Mouse (Mus musculus) urinary bladder, postnatal 14 days (tissue): ENCODE measurements around the gene Gm20388.

Source experiments
- DNase-seq: peaks from one replicate; pipeline ENCODE4 v3.0.0; 2021; ENCODE audit warnings: low spot score

Gm20388 gene

DNA sequence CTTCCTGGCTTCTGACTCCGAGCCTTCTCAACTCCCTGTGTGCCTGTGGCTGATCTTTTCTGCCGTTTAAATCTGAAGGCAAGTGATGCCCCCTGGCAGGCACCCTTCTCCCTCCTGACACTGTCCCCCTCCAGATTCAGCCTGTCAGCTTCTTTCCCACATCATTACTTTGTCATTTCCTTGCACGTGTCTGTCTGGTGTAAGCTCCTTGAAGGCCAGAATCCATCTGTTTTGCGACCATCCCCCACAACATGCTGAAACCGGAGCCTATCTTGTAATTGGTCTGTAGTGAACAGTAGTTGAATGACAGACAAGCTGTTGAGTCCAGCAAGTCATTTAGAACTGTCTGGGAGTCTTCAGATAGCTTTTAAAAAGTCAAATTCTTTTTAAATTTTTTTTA, 134.8 kb downstream of the Gm20388 start:
- no peak for DNase-seq

DNA sequence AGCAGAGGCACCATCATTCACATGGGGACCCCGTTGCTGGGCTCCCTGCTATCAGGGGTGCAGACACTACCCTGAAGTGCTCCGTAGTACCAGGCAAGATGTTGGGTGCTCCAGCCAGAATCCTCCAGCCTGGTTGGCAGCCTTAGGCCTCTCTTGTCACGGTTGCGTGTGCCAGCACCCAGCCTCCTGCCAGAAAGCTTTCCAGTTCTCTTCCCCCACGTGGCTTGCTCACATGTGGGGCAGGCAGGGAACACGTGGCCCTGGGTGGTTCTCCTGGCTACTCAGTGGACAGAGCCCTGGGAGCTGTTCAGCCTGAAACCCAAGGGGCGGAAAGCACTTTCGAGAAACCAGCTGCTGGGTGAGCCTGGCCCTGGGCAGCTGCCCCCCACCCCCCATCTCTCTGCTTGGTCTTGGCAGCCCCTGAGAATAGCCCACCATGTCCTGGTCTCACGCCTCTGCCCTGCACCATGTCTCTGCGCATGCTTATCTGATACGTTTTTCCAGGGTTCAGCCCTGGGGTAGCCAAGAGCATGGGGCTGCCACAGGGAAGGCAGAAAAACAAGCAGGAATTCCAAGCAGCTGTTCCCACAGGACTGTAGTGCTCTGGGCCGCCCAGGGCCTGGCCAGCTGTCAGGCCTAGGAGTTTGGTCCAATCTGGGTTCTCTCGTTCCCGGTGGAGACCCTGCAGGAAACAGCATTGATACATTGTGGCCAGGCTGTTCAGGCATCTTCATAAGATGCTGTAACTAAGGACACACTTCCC, 135.8 kb downstream of the Gm20388 start:
- peak; percentile 87 for DNase-seq

DNA sequence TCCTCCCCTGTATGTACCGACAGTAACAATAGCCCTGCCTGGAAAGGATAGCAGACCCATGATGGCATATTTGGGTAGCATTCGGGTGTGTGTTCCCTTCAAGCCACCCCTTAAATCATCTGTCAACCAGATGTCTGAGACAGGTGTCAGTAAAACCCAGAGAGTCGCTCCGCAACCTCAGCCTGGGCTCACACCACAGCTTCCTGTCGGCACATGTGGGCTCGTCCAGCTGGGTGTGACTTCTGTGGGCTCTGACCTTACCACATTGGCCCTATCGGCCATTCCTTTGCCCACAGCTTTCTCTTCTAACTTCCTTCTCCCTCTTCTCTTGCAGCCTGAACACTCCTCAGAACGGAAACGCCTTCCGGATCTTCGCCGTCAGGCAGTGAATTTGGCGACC, 139.3 kb downstream of the Gm20388 start:
- DNase-seq = no peak

DNA sequence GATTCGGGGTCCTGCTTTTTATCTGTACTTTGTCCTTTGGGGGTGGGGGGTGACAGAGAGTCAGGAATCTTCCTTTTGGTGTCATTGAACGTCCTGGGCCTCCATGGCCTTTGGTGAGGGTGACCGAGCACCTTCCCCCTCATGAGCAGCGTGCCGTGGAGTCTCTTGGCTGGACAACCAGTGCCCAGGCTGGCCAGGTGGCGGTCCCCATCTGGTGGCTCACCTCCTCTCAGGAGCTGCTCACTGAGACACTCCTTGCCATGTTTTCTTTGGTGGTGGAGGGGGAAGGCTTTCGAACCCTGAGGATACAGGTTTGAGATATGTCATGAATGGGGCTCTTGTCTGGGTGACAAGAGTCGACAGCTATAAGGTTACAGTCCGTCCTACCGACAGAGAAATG, 139.7 kb downstream of the Gm20388 start:
- DNase-seq = no peak

DNA sequence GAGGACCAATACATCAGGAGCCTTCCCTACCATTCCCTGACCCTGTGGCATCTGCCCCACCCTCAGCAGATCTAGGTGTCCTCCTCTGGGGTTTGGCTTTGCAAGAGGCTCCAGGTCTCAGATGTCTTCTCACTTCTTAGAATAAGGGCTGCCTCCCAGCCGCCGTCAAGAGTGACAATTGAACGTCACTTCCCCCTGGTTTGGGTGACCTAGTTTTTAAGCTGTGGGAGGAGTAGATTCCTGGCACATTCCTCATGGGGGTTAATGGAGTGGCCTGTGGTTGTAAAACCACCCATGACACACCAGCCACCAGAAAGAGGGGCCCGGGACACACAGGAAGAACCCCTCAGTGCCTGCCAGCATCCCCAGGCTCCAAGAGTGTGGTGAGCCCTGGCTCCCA, 140.4 kb downstream of the Gm20388 start:
- DNase-seq = no peak

DNA sequence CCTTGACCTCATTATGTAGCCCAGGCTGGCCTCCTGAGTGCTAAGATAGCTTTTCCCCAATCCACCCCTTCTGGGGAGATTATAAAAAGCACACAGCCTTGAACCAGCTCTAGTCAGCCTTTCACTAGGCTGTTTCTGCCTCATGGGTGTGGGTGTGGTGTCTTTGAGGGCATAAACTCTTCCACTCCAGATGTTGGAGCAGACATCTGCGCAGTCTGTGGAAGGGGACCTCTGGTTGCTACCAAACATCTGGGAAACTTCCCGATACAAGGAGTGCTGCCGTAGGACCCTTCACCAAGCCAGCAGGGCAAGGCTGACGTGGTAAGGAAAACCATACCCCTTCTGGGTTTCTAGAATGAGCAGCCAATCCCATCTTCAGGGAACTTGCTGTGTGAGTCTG, 141.3 kb downstream of the Gm20388 start:
- no peak for DNase-seq

DNA sequence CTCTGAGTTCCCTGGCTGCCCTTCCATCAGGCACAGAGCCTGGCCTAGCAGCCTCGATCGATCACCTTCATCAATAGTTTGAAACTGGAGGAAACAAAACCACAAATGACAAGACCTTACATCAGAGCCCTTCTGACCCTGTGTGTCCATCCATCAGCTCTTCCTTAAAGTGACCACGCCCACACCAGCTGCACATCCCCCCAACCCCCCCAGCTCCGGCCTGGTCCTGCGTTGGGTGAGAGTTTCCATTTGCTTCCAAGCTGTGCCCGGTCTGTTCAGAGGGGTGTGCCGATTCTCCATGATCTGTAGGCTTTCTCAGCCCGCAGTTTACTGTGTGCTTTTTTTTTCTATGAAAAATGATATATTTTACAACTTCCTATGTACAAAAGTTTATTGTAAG, 141.7 kb downstream of the Gm20388 start:
- no peak for DNase-seq

DNA sequence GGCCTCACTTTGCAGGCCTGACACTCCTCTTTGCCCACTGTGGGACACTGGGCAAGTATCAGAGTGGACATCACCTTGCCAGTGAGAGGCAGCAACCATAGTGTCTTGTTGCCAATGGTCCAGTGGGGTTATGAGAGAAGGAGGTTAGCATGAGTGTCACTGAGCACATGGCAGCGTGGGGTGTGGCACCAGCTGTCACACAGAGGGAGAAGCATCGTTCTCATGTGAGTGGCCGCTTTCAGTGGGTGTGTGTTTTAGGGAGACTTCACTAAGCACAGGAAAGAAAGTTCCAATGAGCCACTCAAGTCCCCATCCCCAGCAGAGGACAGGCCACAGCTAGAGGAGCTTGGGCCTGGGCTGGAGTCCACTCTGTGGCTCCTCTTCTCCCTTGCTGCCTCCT, 144.2 kb downstream of the Gm20388 start:
- DNase-seq = no peak

DNA sequence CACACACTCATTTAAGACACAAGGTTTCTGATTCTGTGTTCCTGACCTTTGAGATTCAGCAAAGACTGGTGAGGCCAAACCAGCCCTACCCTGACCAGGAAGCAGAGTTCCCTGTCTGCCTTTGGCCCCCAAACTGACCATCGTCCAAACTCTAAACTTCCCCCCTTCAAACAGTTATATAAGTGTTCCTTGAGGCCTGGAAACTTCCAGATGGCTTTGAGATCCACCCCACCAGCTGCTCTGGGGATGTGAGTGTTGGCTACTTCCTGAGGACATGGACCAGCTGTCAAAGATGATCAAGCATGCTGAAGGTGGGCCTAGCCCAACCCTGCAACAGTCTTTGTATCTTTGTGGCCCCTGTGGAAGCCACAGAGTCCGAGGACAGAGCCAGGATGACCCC, 146.4 kb downstream of the Gm20388 start:
- DNase-seq = peak; percentile 22

DNA sequence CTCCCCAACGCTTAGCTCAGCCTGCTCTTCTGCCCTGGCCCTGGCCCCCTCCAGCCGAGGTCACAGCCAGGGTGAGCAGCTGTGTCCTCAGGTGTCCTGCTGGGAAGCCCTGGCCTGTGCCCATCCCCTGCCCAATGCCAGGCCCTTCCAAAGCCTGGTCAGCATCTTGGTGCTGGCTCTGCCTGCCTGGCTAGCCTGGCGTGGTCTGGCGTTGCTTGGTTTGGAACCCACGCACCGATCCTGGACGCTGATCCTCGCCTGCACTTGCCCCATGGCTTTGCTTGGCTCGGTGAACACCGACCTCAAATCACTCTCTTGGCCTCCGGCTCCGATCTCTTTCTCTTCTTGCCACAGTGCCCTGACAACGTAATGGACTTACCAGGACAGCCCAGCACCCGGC, 152.1 kb downstream of the Gm20388 start:
- no peak for DNase-seq

DNA sequence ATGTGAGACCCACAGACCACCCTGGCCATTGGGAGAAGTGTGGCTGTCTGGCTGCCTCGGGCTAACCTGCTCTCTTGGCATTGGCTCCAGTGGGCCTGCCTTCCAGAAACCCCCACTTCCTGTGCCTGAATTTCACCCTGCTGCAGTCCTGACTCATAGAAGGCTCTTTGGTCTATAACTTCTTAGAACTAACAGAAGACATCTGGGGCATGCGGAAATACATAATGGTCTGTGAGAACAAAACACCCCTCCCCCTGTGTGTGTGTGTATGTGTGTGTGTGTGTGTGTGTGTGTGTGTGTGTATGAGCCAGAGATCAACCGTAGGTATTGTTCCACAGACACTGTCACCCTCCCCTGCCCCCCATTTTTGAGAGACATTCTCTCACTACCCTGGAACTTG, 152.7 kb downstream of the Gm20388 start:
- no peak for DNase-seq

DNA sequence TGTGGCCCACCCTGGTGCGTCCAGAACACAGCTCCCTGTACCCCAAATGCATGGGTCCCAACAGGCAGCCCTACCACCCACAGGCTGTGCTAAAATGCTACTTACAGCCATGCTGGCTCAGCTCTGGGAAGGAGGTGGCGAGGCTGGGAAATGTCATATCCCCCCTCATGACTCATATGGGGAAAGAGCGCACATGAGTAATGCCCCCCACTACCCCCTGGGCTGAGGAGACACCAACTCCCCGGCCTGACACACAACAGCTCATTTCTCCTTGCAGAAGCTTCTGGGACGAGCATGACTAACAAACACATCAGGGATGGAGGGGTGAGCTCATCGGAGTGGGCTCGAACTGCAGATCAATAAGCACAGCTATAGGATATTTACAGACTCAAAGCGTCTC, 155.0 kb downstream of the Gm20388 start:
- DNase-seq = no peak

DNA sequence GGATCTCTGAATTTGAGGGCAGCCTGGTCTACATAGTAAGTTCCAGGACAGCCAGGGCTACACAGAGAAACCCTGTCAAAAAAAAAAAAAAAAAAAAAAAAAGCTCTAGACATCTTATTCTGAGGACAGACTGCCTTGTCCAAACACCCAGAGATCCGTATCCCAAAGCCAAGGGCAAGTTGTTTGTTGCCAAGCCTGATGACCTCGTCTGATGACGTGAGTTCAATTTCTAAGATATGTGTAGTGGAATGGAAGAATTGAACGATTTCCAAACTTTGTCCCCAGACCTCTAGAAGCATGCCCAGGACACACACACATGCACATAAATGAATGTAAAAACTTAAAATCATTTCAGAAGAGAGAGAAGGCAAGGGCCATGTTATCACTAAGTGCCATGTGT, 155.6 kb downstream of the Gm20388 start:
- no peak for DNase-seq

DNA sequence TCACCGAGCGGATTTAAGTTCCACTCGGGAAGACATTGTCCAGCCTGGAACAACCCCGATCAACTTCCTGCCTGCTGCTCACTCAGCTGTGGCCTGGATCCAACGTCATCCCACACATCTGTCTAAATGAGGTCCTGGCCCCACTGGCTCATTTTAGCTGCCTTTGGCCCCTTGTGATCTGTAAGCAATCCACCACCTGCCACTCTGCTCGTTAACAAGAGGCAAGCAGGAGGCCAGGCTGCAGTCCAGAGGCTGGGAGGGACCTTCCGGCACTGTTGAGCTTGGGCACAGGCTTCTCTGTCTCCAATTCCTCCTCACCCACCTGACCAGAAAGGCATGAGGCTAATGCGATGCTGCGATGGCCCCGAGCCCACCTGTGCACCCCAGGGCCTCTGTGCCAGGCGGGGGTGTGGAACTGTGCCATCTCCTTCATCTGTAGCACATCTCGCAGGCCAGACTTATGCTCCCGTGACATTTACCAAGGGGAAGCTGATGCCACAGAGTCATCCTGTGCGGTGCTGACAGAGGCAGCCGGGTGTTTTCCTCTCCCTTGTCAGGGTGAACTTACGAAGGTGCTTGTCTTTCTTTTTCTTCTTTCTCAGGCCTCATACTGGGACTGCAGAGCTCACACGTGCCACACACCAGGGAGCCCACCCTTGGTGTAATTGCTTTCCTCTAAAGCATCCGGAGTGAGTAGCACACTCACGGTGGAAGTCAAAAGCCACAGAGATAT, 157.5 kb downstream of the Gm20388 start:
- DNase-seq = peak; percentile 55

DNA sequence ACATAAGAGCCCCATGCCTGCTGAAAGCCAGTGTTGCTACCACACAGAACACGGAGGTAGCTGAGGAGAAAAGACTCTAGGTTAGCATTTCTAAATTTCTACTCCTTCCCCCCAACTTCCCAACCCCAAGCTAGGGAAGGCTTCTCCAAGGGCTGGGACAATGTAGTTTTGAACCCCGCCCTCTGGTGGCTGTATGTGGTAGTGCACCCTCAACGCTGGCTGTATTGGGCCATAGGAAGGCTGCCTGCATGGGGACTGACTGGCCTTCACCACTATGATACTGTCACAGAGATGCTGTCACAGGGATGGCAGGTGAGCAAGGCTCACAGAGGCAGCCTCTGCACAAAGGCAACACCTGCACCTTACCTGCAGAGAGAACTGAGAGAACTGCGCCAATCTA, 161.0 kb downstream of the Gm20388 start:
- peak; percentile 84 for DNase-seq

DNA sequence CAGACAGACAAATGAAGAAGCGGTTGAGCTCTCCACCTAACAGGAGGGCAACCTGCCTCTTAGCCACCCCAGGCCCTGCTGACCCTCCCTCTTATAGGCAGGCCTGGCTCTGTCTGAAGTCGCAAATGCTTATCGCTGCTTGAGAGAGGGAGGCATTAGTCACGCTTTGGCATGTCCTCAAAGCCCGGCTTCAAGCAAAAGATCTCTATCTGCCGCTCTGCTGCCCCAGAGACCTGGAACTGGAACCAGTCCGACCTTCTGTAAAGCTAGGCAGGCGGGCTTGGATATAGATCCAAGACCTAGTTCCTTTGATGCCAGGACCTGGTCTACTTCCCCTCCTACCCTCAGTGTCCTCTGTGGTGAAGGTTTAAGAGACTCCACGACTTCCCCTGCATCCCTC, 161.6 kb downstream of the Gm20388 start:
- DNase-seq = peak; percentile 85

DNA sequence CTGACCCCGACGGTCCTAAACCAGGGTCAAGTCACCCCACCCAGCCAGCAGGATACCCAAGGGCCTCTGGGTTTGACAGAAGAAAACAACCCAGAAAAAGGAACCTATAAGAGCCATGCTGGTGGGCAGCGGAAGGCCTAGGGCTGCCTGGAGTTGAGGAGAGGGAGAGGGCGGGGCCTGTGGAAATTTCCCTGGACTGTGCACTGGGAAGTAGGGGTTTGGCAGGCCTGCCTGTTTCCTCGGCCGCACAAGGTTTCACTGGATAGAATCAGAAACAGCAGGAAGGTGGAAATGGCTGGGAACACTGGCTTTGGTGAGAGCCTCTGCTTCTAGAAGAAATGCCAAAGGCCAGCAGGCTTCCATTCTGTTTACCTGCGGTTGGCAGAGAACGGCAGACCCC, 162.2 kb downstream of the Gm20388 start:
- peak; percentile 49 for DNase-seq

DNA sequence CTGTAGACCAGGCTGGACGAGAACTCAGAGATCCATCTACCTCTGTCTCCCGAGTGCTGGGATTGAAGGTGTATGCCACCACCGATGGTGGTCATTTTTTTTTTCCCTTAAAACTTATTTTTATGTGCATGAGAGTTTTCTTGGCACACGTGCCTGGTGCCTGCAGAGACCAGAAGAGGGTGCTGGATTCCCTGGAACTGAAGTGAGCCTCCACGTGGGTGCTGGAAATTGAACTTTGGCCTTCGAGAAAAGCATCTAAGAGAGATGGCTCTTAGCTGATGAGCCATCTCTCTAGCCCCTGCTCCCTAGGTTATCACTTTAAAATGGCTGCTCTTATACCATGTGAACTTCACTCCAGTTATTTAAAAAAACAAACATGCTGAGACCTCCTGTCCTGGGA, 163.9 kb downstream of the Gm20388 start:
- DNase-seq = no peak

DNA sequence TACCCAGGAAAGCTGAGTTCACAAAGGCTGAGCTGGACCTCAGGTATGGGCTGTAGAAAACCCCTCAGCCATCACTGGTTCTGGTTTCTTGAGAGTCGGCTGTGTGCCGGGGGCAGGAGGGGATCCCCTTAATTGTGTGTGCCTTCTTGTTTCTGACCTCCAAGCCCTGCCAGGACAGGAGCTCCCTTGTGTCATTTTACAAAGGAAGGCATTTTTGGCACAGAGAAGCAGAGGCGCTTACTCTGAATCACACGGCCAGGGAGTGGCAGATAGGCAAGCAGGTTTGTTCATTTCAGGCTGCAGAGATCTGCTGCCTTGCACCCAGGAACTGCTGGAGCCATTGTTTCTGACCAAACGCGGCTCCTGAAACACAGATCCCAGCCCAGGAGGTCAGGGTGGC, 164.7 kb downstream of the Gm20388 start:
- DNase-seq = peak; percentile 28

DNA sequence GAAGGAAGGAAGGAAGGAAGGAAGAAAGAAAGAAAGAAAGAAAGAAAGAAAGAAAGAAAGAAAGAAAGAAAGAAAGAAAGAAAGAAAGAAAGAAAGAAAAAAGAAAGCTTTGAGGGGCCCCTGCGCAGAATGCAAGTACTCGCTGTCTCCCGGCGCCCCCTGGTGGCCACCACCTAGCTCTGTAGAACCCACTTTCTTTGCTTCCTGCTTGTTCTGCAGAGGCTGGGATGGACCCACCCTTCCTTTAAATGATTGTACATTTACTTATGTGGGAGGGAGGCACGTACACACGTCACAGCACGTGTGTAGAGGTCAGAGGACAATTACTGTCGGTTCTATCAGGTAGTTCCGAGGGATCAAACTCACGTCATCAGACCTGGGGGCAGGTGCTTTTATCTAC, 167.4 kb downstream of the Gm20388 start:
- DNase-seq = peak; percentile 86

DNA sequence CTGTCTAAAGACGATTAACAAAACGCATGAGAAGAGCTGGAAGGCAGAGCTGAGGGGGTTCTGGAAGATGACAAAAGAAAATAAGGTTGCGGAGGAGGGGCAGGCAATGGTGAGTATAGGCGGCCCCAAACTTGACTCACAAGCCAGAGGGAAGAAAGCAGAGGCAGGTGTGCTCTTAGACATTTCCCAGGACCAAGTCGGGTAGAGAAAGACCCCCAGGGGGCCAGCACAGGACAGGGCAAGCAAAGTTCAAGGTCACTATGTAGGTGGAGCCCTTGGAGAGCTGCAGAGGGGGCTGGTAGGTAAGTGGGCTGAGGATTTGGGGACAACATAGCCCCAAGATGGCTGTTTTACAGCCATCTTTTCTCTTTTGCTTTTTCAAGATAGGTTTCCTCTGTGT, 168.7 kb downstream of the Gm20388 start:
- no peak for DNase-seq

DNA sequence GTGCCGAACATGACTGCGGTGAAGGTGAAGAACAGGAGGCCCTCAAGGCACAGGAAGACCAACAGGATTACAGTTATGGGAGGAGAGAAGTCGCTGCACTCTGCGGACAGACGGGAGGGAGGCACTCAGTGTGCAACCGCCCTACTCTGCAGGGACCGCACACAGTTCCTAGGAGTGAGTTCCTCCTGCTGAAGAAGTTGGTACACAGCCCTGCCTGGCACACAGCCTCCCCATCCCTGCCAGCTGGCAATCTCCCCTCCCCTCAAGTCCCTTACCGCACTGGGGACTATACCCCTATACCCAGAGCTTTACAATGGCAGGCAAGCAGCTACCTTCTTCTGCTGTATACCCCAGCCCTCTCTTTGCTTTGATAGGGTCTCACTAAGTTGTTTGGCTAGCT, 172.6 kb downstream of the Gm20388 start:
- DNase-seq = no peak

DNA sequence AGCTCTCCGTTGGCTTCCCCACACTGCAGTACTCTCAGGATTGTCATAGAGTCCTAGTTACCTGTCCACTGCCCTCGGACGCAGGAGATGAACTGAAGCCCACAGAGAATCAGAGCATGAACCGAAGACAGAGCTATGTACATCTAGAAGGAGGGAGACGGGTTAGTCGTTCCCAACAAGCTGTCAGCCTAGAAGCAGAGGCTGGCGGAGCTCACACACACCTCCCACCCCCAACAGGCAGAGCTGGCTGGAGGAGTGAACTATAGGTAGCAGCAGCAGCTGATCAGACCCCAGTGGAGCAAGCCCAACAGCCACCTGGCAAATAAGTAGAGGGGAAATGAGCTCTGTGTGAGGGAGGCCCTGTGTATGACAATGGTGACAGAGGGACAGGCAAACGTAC, 174.1 kb downstream of the Gm20388 start:
- no peak for DNase-seq

DNA sequence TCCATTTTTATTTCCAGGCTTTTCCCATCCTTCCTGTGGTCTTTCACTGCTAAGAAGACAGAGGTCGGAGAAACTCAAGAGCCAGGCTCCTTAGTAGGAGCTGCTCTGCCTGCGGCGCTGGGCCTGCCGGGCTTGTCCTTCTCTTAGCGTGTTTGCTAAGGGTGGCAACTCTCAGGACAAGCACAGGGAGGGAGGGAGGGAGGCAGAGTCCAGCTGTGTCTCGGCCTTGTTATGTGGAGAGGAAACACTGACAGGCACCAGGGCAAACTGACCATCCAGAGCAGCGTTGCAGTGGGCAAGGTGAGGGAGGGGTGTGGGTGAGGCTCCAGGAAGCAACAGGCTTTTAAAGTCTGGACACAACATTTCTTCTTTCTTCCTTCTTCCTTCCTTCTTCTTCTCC, 178.9 kb downstream of the Gm20388 start:
- no peak for DNase-seq
